Mouse (Mus musculus) spleen, embryonic (tissue): ENCODE data around the gene Magi2.
"Not testable (repeated sequence)": the region's sequence is repeated elsewhere in the genome, so short reads cannot be mapped to it uniquely, and the experiment has no call there.

Source experiments
- CTCF ChIA-PET: fragments of 350-600 bp; sonication (Branson Sonifier 250); formaldehyde crosslinking; loops from one replicate; lab custom pipeline; 2022; lab: Charles Lee

The Magi2 gene

DNA sequence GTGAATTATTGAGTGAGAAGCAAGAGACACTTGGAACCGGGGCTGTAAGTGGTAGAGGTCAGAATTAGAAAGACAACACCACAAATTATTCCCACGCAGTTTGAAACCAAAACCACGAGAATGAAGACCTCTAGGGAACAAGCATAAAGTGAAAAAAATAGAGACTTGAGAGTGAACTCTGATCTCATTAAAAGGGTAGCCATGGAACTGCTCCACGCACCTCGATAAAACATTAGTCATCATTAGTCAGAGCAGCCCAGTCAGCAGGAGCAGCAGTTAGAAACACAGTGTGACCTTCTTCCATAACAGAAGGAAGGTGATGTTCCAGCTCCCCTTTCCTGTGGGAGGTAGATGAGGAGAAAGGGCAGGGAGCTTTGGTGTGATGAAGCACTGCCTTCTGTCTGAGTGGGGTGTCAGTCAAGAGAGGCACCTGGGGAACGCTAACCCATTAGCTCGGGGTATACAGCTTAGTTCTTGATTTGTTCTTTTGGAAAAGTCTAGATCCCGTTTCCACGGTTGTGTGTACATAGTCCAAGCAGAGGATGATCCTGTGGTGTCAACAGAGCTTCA lies 1272.3 kb downstream of the Magi2 start:
- CTCF ChIA-PET: no interaction called here

DNA sequence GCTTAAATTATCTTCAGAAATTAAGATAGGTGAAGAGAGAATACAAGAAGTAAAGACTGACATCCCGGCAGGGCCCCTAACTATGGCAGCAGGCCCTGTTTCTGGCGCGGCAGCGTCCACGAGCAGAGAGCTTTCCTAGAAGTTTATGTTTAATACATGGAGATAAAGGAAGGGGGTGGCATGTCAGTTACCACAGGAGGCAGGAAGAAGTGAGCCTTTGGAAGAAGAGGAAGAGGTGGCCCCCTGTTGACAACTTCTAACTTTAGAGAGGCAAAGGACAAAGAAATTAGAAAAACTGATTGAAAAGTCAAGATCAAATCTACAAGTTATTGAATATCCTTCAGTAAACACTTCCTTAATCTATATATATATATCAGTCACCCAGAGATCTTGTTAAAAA lies 1281.8 kb downstream of the Magi2 start:
- CTCF ChIA-PET: no interaction called here

GRCm38 (mm10) chr5:20509606-20510005 lies 1282.8 kb downstream of the Magi2 start:
- CTCF ChIA-PET: no interaction called here

GRCm38 (mm10) chr5:20512377-20513126 lies 1285.7 kb downstream of the Magi2 start:
- CTCF ChIA-PET: interaction anchor here (0.6 kb wide), 1 partner anchor 189 kb away, joined by 5 read pairs; no protein-coding TSS in a partner anchor

DNA sequence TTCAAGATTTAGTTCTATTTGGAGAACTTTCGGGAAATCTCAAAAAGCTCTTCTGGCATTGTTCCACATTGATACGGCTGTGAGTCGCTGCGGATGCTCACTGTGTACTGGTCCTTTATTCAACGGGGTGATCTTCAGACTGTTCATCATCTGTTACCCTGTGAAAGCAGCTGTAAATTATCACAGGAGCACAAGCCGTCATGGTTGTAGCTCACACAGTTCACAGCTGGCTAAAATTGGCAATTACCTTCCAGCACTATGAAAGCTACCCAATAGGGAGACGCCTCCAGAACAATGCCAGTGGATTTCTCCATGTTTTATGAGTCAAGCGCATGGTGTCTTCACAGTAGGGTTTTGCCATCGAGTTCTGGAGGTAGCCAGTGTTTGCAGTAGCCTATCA lies 1294.8 kb downstream of the Magi2 start:
- CTCF ChIA-PET: no interaction called here

- CTCF ChIA-PET: interaction anchor here (0.7 kb wide), 1 partner anchor 1230 kb away, joined by 5 read pairs; no protein-coding TSS in a partner anchor
Measured at GRCm38 (mm10) chr5:20522047-20522446, 1295.2 kb downstream of the Magi2 start.

GRCm38 (mm10) chr5:20523776-20524175 lies 1296.9 kb downstream of the Magi2 start:
- CTCF ChIA-PET: no interaction called here

- CTCF ChIA-PET: not testable (repeated sequence)
Measured at GRCm38 (mm10) chr5:20526588-20526987, 1299.8 kb downstream of the Magi2 start.

- CTCF ChIA-PET: no interaction called here
Measured at GRCm38 (mm10) chr5:20536544-20536943, 1309.7 kb downstream of the Magi2 start.

GRCm38 (mm10) chr5:20537369-20538022 lies 1310.7 kb downstream of the Magi2 start:
- CTCF ChIA-PET: no interaction called here

- CTCF ChIA-PET: no interaction called here
Measured at GRCm38 (mm10) chr5:20544374-20544773, 1317.5 kb downstream of the Magi2 start.

- CTCF ChIA-PET: no interaction called here
Measured at GRCm38 (mm10) chr5:20559378-20559777, 1332.5 kb downstream of the Magi2 start.

DNA sequence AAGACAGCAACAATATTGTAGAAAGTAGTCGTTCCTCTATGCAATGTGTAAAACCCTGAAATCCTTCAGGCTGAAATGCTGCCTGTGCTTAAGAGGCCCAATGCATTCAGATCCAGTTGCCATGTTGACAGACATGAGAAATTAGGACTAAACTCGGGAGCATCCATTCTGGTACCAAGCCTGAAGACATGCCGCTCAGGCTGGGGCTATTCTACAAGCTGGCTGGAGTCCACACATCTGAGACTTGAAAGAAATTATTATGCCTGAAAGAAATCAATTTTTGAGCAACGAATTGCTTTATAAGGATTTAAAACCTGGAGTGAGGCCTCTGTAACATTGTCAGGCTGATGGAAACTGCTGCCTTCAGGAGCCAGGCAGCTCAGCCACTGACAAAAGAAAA lies 1333.0 kb downstream of the Magi2 start:
- CTCF ChIA-PET: no interaction called here

- CTCF ChIA-PET: no interaction called here
Measured at GRCm38 (mm10) chr5:20568421-20568820, 1341.6 kb downstream of the Magi2 start.

DNA sequence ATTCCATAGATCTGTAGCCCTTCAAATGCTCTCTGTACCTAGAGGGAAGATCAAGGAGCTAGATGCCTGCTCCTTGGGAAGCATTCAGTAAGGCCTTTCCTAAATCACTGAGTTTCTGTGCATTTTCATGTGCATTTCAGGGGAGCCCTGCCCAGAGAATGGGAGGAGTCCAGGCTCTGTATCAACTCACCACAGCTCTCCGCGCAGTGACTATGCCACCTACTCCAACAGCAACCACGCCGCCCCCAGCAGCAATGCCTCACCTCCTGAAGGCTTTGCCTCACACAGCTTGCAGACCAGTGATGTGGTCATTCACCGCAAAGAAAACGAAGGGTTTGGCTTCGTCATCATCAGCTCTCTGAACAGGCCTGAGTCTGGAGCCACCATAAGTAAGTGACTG lies 1342.1 kb downstream of the Magi2 start:
- CTCF ChIA-PET: no interaction called here

DNA sequence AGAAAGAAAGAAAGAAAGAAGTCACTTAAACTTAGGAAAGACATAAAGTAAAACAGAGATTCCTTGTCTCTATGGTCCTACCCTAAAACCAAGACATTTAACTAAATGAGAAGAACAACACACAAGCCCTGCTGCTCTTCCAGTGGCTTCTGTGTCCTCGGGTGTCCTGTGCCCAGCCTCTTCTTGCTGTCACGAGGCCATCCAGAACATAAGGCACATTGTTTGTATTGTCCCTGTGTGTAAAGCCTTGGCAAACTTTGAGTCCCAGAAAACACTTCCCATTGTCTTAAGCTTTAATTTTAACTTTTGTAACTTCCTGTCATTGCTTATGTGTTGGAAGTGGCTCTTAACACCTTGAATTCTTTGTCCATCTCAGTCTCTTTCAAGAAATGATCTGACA lies 1348.0 kb downstream of the Magi2 start:
- CTCF ChIA-PET: no interaction called here

- CTCF ChIA-PET: no interaction called here
Measured at GRCm38 (mm10) chr5:20575798-20576197, 1349.0 kb downstream of the Magi2 start.

GRCm38 (mm10) chr5:20576266-20576665 lies 1349.4 kb downstream of the Magi2 start:
- CTCF ChIA-PET: no interaction called here

DNA sequence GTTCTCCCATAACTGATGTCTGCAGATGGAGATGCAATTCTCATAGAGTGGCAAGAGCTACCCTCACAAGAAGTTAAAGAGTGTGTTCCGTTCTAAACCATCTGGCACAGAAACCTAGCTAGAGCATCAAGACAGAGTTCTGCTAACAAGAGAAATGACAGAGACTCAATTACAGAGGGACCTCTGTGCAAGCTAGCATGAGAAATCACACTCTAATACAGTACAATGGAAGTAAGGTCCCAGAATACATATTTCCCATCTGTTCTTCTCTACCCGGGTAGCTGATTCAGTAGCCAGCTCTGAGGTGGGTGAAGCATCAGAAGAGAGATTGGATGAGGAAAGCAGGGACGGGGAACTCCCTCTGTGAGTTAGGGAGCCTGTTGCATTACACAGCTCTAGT lies 1351.8 kb downstream of the Magi2 start:
- CTCF ChIA-PET: interaction anchor here (0.7 kb wide), 1 partner anchor 110 kb away, joined by 3 read pairs; no protein-coding TSS in a partner anchor

DNA sequence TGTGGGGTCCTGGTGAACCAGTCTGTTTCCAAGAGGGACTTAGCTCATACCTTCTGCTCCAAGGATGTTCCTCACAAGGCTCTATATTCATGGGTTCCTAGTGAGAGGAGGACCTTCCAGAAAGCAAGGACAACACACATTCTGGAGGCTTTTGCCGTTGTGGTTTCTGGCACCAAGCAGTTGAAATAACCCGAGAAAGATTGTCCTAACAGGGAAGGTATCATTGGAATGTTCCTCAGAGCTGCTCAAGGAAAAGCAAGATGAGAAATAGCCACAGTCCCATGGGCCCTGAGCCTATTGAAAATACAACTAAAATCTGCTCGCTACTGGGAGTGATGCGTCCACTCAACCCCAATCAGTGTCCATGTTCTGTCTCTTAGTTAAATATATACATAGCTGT lies 1353.8 kb downstream of the Magi2 start:
- CTCF ChIA-PET: interaction anchor here (0.8 kb wide), 1 partner anchor 9 kb away, joined by 3 read pairs; no protein-coding TSS in a partner anchor

- CTCF ChIA-PET: no interaction called here
Measured at GRCm38 (mm10) chr5:20582995-20583435, 1356.2 kb downstream of the Magi2 start.

DNA sequence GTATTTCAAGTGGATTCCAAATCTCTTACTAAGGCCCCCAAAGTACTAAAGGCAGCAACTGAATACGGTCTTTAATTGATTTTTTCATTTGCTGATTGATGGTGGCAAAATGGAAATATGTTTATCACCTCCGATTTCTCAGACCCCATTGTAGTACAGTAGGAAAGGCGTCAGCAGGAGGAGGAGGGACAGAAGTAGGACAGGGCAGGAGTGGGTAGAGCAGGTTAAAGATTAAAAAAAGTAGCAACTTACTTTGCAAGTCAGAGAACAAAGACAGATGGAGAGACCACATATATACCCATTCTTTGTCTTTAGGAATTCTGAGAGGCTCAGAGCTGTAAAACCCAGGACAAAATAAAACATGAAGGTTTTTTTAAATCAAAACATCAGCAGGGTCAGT lies 1356.8 kb downstream of the Magi2 start:
- CTCF ChIA-PET: no interaction called here

DNA sequence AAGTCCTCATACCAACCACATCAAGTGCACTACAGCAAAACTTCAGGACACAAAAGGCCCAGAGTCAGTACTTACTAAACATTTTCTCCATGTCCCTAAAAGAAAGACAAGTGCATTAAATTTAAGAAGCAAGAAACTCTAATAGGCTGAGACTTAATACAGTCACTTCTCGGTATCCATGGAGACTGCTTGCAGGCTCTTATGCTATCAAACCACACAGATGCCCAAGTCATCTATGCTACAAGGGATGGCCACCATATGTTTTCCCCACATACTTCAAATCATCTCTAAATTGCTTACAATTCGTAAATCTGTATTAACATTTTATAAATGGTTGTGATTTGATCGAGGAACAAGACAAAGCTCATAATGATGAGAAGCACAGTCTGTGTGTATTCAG lies 1357.9 kb downstream of the Magi2 start:
- CTCF ChIA-PET: no interaction called here
